Mouse (Mus musculus) T-helper 2 cell (primary cell): ENCODE measurements at regions not wholly inside any gene's neighbourhood (a gene's known extent, or its start where the extent isn't known, plus 50 kb on each side); places are given as distances from the start of the nearest gene placed in this dataset.

Source experiments
- in situ Hi-C: fragments of 300-600 bp; cut with MboI, MseI; formaldehyde crosslinking; loops from one replicate; pipeline ENCODE4 v1.15.1; 2025; ENCODE audit warnings: high pct_unique_total_duplicates

- in situ Hi-C loops = no loop called here
Observed at GRCm38 (mm10) chr7:117734994-117735698, 354.4 kb downstream of the Xylt1 start.

- in situ Hi-C loops = no loop called here
Observed at GRCm38 (mm10) chr7:117729067-117729466, 348.3 kb downstream of the Xylt1 start.
